Mouse (Mus musculus) layer of hippocampus, adult 9-10 months (tissue): ENCODE data around the gene Ror2.

Experiments
- DNase-seq: peaks from one replicate; pipeline ENCODE4 v3.0.0; 2022; ENCODE audit warnings: low spot score

Gene Ror2

GRCm38 (mm10) chr13:53192286-53192685 lies 93.6 kb downstream of the Ror2 start:
- no peak for DNase-seq

- DNase-seq = no peak
Measured at GRCm38 (mm10) chr13:53191657-53192056, 94.3 kb downstream of the Ror2 start.

GRCm38 (mm10) chr13:53188935-53189334 lies 97.0 kb downstream of the Ror2 start:
- DNase-seq = no peak

- no peak for DNase-seq
Measured at GRCm38 (mm10) chr13:53184858-53185257, 101.1 kb downstream of the Ror2 start.

GRCm38 (mm10) chr13:53184149-53184548 lies 101.8 kb downstream of the Ror2 start:
- no peak for DNase-seq

- no peak for DNase-seq
Measured at GRCm38 (mm10) chr13:53183161-53183577, 102.8 kb downstream of the Ror2 start.

- DNase-seq = no peak
Measured at GRCm38 (mm10) chr13:53178594-53178993, 107.3 kb downstream of the Ror2 start.

- no peak for DNase-seq
Measured at GRCm38 (mm10) chr13:53178171-53178570, 107.8 kb downstream of the Ror2 start.

- DNase-seq = no peak
Measured at GRCm38 (mm10) chr13:53177424-53177718, 108.6 kb downstream of the Ror2 start.

- DNase-seq = no peak
Measured at GRCm38 (mm10) chr13:53176695-53177423, 109.1 kb downstream of the Ror2 start.

- no peak for DNase-seq
Measured at GRCm38 (mm10) chr13:53175041-53175440, 110.9 kb downstream of the Ror2 start.

GRCm38 (mm10) chr13:53163671-53164070 lies 122.3 kb downstream of the Ror2 start:
- DNase-seq = no peak

- DNase-seq = no peak
Measured at GRCm38 (mm10) chr13:53163060-53163459, 122.9 kb downstream of the Ror2 start.

GRCm38 (mm10) chr13:53159501-53159900 lies 126.4 kb downstream of the Ror2 start:
- DNase-seq = no peak

GRCm38 (mm10) chr13:53158405-53159005 lies 127.4 kb downstream of the Ror2 start:
- DNase-seq = no peak

- DNase-seq = no peak
Measured at GRCm38 (mm10) chr13:53156911-53157310, 129.0 kb downstream of the Ror2 start.

- DNase-seq = no peak
Measured at GRCm38 (mm10) chr13:53156282-53156681, 129.6 kb downstream of the Ror2 start.

GRCm38 (mm10) chr13:53145511-53145910 lies 140.4 kb downstream of the Ror2 start:
- DNase-seq = no peak

- DNase-seq = no peak
Measured at GRCm38 (mm10) chr13:53143076-53143475, 142.8 kb downstream of the Ror2 start.

GRCm38 (mm10) chr13:53142268-53142667 lies 143.7 kb downstream of the Ror2 start:
- DNase-seq = no peak

GRCm38 (mm10) chr13:53140298-53140697 lies 145.6 kb downstream of the Ror2 start:
- no peak for DNase-seq

GRCm38 (mm10) chr13:53130567-53130966 lies 155.4 kb downstream of the Ror2 start:
- no peak for DNase-seq

- DNase-seq = no peak
Measured at GRCm38 (mm10) chr13:53130032-53130431, 155.9 kb downstream of the Ror2 start.

- no peak for DNase-seq
Measured at GRCm38 (mm10) chr13:53125627-53126026, 160.3 kb downstream of the Ror2 start.
